Mouse (Mus musculus) ZHBTc4 (cell line): ENCODE measurements around the gene A230072I06Rik.
A peak's percentile ranks its signal among the peaks of the same experiment; 100 is the strongest.

Experiments
- DNase-seq: peaks from one replicate; pipeline ENCODE4 v3.0.0-alpha.2; 2011; ENCODE audit warnings: low read depth, low spot score

Gene A230072I06Rik

DNA sequence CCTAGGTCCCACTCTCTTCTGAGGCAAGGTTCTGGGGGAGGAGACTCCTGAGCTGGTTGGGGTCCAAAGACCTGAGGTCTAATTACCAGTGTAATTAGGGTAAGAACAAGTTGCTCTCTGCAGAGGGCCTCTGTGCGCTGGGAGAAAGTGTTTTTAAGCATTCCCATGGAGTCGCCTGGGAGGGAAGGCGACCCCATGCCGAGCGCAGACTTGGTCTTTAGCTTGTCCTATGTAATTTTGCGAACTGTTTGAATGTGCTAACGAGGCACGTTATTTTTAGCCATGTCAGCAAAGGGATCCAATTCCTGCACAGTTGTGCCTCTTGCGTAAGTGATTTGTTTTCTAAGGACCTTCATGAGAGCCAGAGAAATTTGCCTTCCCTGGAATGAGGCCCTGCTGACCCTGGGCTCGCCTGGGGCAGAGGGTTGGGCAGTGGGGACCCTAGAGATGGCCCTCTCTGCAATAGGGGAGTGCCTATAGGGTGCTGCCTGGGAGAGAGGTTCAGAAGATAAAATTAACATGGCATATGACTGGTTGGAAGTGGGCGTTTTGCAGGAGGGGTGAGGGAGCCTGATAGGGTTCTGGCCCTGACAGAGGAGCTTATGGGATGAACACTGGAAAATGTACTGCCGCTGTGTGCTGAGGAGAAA, at the start of gene A230072I06Rik:
A230072I06Rik (plus strand) TSS at position 157 of the 650 bp plus-strand sequence.
- no peak for DNase-seq

DNA sequence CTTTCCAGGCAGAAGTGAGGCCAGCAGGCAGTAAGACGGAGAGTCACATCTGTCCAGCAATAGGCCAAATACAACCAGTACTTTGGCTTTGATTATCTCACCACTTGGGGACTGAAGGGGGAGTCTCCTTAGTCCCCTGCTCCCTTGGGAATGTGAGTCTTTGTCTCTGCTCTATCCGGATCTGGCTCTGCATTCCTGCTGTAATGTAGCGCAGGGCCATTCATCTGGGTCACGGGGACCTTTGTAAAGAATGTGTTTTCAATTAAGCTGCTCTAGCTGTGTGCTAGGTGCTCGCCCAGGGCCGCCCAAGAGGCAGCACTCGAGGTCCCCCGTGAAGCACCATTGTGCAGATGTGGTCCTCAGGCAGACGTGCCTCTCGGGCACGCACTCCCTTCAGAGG, 44.6 kb upstream of the A230072I06Rik start:
- DNase-seq, result peak; percentile 12

DNA sequence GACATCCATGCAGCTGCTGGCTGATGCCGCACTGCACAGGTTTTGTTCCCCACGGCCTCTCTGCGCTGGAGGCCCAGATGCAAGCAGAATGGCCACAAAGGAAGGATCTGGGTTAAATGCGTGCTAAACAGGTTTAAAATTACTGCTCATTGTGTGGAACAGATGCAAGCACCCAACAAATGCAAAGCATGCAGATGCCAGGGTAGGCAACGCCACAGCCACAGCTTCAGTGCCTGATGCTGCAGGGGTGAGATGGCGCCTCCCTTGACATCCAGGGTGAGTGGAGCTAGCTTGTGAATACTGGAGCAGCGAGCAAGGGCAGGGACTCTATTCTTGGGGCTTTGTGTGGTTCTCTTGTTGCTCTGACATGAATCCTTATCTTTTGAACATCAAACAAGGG, 39.8 kb upstream of the A230072I06Rik start:
- no peak for DNase-seq

DNA sequence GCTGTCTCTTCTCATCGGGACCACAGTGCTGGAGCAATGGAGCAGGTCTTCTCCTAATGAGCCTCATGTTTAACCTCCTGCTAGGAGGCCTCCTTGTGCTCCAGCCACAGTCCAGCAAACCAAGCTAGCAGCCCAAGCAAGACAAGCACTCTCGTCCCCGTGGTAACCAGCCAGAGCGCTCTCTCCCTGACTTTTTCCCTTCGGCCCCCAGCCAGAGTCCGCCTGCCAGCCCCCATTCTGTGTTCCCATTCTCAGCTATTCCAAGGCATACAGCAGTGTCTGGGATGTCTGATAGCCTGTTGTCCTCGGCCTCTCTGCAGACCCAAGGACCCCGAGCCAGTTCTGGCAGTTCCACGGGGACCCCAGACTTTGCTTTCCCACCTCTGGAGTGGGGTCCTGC, 38.5 kb upstream of the A230072I06Rik start:
- DNase-seq, result no peak

GRCm38 (mm10) chr8:12243746-12244145, 34.9 kb upstream of the A230072I06Rik start:
- no peak for DNase-seq

DNA sequence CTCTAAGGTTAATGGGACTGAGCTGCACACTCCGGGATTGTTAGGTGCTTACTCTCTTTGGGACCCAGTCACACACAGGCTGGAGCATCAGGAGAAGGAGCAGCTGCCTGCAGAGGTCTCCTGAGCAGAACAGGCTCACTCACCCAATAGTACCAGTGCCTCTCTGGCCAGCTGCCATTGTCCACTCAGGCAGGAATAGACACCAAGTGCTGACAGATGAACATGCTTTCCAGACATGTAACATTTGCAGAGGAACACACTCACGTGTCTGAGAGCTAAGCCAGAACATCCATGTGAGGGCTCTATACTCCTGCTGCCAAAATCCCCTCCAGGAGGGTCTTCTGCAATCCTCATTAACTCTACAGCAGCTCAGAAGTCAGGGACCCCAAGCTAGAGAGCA, 18.7 kb upstream of the A230072I06Rik start:
- no peak for DNase-seq

DNA sequence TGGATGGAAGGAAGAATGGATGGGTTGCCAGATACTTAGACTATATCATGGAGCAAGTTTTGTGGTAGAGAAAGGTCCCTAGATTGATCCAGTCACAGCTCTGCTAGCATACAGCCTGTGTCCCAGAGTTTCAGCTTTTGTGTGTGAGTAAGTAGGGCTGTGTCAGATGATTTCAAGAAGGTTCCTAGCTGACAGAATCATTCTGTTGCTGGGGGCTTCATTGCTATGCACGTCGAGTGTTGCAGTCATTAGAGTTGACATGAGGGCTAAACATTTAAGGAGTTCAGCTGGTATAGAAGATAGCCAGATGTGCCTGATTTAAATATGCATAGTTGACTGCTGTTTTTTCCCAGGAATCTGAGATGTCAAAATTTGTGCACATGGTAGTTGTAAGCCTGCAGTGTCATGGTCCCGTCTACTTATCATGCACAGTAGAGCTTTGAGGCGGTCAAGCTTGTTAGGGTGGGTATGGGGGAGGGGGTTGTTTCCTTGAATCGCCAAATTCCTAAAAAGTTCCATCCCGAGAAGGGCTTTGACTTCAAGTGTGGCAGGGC, 18.1 kb upstream of the A230072I06Rik start:
- no peak for DNase-seq

- peak; percentile 49 for DNase-seq
Observed at GRCm38 (mm10) chr8:12261556-12261955, 17.1 kb upstream of the A230072I06Rik start.

DNA sequence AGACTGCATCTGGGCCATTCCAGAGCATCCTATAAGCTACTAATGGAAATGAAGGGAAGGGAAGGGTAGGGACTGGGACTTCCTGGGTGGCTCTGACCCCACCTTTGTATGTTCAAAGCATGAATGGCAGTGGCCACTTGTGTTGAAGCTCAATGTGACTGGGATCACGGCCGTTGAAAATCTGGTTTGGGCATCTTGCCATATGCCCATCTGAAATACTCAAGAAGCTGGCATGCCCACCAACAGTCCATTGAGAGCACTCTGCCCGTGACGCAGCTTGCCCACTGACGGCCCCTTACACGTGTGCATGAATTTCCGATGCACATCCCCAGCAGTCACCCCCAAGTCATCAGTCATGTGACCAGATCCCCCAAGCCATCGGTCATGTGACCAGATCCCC, 13.6 kb upstream of the A230072I06Rik start:
- no peak for DNase-seq

GRCm38 (mm10) chr8:12267863-12268262, 10.8 kb upstream of the A230072I06Rik start:
- no peak for DNase-seq

GRCm38 (mm10) chr8:12268306-12268829, 10.3 kb upstream of the A230072I06Rik start:
- no peak for DNase-seq

- no peak for DNase-seq
Observed at GRCm38 (mm10) chr8:12279482-12280192, 1.0 kb downstream of the A230072I06Rik start.

DNA sequence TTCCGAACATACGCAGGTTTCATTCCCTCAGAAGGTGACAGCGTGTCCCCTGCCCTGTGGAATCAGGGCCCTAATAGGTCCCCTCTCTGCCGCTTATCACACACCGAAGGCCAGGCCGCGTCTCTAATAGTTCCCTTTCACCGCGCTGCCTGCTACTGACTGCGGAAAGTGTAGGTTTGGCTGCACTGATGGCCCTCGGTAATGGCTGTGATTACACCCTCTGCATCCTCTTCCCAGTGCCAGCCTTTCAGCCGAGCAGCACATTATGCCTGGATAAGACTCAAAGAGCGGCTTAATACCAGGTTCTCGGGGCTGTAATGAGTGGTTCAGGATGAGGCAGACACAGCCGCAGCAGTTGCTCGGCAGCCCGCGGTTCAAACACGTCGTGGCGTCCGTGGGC, 3.5 kb downstream of the A230072I06Rik start:
- peak; percentile 11 for DNase-seq

- no peak for DNase-seq
Observed at GRCm38 (mm10) chr8:12290551-12290950, 11.9 kb downstream of the A230072I06Rik start.

GRCm38 (mm10) chr8:12298326-12298950, 19.8 kb downstream of the A230072I06Rik start:
- DNase-seq, result no peak

- peak; percentile 9 for DNase-seq
Observed at GRCm38 (mm10) chr8:12301998-12302397, 23.4 kb downstream of the A230072I06Rik start.

DNA sequence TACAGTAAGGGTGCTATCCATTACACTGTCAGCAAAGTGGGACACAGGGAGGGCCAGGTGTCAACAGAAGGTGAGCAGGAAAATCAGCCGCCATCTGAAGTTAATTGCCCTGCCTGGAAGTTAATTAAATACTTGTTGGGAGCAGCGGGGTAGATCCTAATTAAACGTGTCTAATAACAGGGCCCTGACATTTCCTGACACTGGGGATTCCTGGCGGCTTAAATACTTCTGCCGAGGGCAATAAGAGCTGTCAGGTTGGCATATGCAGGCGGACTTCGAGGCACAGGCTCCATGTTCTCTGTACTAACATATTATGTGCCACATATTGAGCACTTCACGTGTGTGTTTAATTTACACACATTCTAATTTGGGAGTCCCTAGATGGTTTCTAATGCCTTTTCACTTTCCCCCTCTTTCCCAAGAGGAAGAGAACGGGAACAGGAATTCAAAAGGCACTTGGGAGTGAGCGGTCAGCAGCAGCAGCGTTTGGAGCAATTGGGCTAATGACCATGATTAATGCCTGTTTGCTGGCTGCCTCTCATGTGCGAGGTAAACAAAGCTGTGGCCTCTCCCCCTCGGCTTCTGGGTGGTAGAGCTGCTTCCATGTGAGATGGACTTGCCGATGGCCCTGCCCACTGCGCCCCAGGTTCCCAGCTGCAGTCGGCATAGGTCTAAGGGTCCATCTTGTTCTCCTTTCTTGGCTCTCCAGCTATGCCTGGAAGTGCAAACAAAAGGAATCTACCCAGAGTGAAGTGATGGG, 34.5 kb downstream of the A230072I06Rik start:
- no peak for DNase-seq

- no peak for DNase-seq
Observed at GRCm38 (mm10) chr8:12314258-12314657, 35.6 kb downstream of the A230072I06Rik start.

- DNase-seq, result no peak
Observed at GRCm38 (mm10) chr8:12315177-12315576, 36.6 kb downstream of the A230072I06Rik start.

DNA sequence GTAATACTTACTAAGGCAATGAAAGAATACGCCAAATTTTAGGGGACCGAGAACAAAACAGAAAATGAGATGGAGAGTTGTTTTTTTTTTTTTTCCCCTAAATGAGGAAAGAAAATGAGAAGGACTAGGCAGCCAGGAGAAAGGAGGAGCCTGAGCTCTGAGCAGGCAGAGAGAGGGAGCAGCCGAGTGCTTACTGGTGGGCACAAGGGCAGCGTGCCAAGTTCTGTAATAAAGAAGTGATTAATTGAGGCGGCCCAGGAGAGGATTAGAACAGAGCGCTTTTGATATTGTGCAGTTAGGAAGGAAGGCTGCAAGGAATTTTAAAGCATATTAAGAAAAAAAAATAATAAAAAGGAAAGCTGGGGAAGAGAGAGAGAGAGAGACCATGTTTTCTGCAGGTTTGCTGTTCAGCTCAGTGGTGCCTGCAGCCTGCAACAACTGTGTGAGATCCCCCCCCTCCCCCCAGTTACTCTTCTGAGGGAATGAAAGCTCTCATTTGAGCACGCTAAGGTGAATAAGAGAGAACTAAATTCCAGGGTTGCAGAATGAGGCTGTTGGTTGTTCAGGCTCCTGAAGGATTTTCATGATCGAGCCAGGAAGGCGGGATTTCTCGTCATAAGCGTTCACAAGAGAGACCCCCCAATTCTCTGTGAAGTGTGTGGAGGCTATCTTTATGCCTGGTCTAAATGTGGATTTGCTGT, 41.3 kb downstream of the A230072I06Rik start:
- DNase-seq, result no peak

DNA sequence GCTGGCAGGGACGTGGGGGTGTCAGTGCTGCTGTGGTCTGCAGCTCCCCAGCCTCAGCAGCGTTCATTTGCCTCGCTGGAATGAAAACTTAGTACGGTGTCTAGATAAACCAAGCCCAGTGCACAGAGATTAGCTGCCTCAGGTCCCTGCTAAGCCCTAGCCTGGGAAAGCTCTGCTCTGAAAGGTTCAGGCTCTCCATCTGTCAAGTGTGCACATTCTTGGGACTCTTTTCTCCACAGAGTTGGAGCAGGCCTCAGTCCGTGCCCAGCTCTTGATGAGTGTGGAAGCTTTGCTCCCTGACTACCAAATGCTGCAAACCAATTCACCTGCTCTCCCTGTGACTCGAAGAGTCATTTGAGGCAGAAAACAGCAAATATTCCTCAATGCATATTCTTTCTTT, 43.5 kb downstream of the A230072I06Rik start:
- DNase-seq, result no peak
